Mouse (Mus musculus) testis, adult 2 months (tissue): ENCODE measurements around the gene Sergef. TPM values are rescaled to one million over a fixed set of nuclear protein-coding genes. Genes with fewer than 3 reads are reported as not detected.
A peak's percentile ranks its signal among the peaks of the same experiment; 100 is the strongest.

ENCODE experiments used
- H3K27ac ChIP-seq: fragments of 200-500 bp; 2 replicates; pipeline ENCODE4 v1.5.1; 2012; ENCODE audit warnings: low read depth, low read length; ENCODE audit not compliant: control insufficient read depth, insufficient read depth
- H3K27me3 ChIP-seq: fragments of 200-500 bp; 2 replicates; pipeline ENCODE4 v1.6.1; 2012; ENCODE audit warnings: mild to moderate bottlenecking, low read length, moderate library complexity; ENCODE audit not compliant: control insufficient read depth, insufficient read depth
- H3K36me3 ChIP-seq: fragments of 200-500 bp; 2 replicates; pipeline ENCODE4 v1.6.1; 2012; ENCODE audit warnings: mild to moderate bottlenecking, low read length; ENCODE audit not compliant: control insufficient read depth, insufficient read depth
- H3K4me1 ChIP-seq: fragments of 200-500 bp; 2 replicates; pipeline ENCODE4 v1.6.1; 2012; ENCODE audit warnings: low read length; ENCODE audit not compliant: control insufficient read depth, insufficient read depth
- H3K4me3 ChIP-seq: fragments of 200-500 bp; 2 replicates; pipeline ENCODE4 v1.5.1; 2012; ENCODE audit warnings: low read depth, mild to moderate bottlenecking, low read length, moderate library complexity, mixed read lengths; ENCODE audit not compliant: control insufficient read depth
- CTCF ChIP-seq: fragments of 200-500 bp; IDR thresholded peaks from 2 replicates; pipeline ENCODE4 v1.5.1; 2012; ENCODE audit warnings: low read depth, mild to moderate bottlenecking, inconsistent platforms, low read length, moderate library complexity; ENCODE audit not compliant: control insufficient read depth, insufficient read depth, insufficient replicate concordance
- POLR2A ChIP-seq: fragments of 200-500 bp; IDR thresholded peaks from 2 replicates; pipeline ENCODE4 v1.6.1; 2012; ENCODE audit warnings: low read depth, mild to moderate bottlenecking, inconsistent platforms, low read length, moderate library complexity; ENCODE audit not compliant: control insufficient read depth
- polyA plus RNA-seq: library from polyadenylated mRNA; depleted of rRNA; stranded (reverse); fragments of >200 nt; gene quantifications from 2 replicates; pipeline ENCODE4 v1.2.3, GENCODE M21; 2012

Gene Sergef
- polyA plus RNA-seq, 1 experiment, result 7.7 TPM

DNA sequence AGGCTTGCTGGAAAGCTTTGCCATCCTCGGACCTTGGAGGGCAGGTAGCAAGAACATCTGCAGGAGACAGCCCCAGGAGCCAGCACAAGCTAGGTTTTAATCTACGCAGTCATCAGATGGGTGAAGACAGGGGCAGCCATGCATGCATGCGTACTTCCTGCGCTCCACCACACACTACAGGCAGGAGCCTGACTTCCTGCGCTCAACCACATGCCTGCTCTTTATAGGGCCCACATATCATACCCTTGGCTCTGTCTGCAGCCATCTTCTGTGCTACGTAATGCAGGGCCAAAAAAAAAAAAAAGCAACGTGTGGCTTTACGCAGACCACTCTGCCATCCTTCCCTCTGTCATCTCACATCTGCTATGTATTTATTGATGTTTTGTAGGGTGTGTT lies 32.6 kb downstream of the Sergef start:
- TF ChIP-seq POLR2A (no peak), CTCF (no peak)
- Histone ChIP-seq H3K27ac (no peak overlapping the region), H3K36me3 (no peaks in the 10 kb centered on the region), H3K4me1 (peaks cover 5% of the 10 kb centered on the region; the same call in 1 of the 2 replicates), H3K4me3 (no peak overlapping the region), H3K27me3 (no peaks in the 10 kb centered on the region)

DNA sequence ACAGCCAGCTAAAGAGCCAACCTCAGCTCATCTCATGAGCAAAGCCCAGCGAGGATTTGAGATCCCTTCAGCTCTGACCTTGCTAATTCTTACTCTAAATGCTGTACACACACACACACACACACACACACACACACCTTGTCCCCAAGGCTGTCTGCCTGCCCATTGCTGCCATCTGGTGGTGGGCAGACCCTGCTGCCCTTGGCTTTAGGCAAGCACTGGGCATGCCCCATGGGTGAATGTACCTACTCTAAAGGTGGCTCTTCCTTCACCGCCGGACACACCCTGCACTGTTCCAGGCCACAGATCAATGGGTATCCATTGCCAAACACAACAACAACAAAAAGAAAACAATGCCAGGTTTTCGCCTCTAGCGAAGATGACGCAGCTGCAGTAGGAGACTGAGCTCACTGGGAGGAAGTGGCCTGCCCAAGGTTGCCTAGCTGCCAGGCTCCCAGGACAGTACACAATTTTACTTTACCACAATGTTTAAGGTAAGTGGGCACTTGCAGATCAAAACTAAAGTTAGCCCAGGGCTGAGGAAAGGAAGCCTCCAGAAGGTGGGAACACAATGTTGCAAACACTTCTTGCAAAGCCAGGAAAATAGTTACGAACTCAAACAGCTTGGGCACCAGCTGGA lies 33.1 kb downstream of the Sergef start:
- H3K27me3 ChIP-seq, result no peaks in the 10 kb centered on the region
- no peak overlapping the region for H3K27ac ChIP-seq
- peaks cover 5% of the 10 kb centered on the region; the same call in 1 of the 2 replicates for H3K4me1 ChIP-seq
- TF ChIP-seq POLR2A (no peak), CTCF (peak; percentile 80; the same call in 1 of the 2 replicates)
- H3K36me3 ChIP-seq, result no peaks in the 10 kb centered on the region
- no peak overlapping the region for H3K4me3 ChIP-seq

DNA sequence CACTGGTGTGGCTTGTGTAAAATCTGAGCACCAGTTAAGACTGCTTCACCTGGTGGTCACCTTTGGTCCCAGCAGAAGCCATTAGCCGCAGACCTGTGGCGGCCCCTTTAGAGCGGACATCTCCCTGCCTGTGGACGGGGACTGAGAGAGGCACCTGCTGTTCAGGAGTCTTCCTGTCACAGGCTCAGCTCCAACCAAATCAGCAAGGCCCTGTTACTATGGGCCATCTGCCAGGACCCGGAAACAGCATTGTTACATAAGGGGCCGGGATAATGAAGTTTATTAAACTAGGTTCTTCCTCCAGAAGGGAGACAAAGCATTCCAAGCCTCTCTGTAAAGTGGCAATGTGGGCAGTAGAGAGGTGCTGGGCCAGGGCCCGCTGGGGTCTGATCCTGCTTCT lies 36.6 kb downstream of the Sergef start:
- Histone ChIP-seq H3K27ac (no peak overlapping the region), H3K27me3 (no peaks in the 10 kb centered on the region), H3K4me3 (no peak overlapping the region), H3K4me1 (peaks cover 5% of the 10 kb centered on the region; the same call in 1 of the 2 replicates), H3K36me3 (no peaks in the 10 kb centered on the region)
- TF ChIP-seq CTCF (no peak), POLR2A (no peak)

DNA sequence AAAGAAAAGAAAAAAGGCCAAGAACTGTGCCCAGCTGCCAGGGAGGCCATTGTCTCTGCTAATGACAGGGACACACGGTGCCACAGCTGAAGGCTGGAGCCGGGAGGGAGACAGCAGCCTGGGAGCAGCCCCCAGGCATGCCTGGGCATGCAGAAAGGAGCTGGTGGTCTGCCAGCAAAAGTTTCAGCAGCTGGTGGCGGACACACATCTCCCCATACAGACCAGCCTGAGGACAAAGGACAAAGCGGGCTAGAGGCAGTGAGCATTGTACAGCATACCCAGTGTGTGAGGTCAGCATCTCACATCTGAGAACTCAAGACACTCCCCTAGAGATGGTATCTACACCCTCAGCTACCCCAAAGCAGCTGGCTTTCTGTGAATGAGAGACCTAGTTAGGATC lies 37.5 kb downstream of the Sergef start:
- Histone ChIP-seq H3K27me3 (no peaks in the 10 kb centered on the region), H3K4me3 (no peak overlapping the region), H3K4me1 (peaks cover 5% of the 10 kb centered on the region; the same call in 1 of the 2 replicates), H3K27ac (no peak overlapping the region), H3K36me3 (no peaks in the 10 kb centered on the region)
- TF ChIP-seq CTCF (no peak), POLR2A (no peak)

DNA sequence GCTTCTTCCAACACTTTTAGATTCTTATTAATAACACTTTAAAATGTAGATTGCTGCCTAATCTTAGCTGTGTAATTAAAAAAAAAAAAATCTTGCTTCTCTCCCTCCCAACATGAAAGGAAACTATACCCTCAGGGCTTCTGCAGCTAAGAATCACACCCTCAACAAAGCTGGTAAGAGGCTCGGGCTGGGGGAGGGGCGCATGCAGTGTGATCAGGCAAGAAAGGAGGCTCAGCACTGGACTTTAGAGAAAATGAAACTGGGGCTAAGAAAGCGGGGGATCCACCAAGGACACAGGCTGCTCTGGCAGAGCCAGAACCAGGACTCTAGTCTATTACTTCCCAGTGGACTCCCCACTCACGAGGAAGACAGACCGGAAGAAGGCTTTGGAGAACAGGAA lies 38.5 kb downstream of the Sergef start:
- Histone ChIP-seq H3K27me3 (no peaks in the 10 kb centered on the region), H3K4me1 (no peaks in the 10 kb centered on the region), H3K36me3 (no peaks in the 10 kb centered on the region), H3K27ac (no peak overlapping the region), H3K4me3 (no peak overlapping the region)
- no peak for TF ChIP-seq CTCF
- TF ChIP-seq POLR2A, result no peak

DNA sequence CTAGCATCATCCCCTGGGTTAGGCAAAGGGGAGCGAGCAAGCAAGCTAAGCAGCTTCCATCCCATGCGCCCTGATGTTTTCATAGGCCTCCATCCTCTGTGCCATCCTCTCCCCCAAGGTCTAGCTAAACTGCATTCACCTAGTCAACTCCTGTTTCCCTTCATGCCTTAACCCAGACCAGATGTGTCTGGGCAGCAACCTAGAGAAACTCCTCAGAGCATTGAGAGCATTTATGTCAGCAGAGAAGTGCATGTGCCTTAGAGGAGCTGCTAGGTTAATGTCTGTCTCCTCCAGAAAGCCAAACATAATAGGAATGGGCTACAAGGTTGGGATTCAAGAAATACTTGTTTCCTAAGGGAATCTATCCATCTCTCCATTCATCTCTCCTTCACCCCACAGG lies 42.6 kb downstream of the Sergef start:
- Histone ChIP-seq H3K4me1 (no peaks in the 10 kb centered on the region), H3K4me3 (no peak overlapping the region), H3K36me3 (no peaks in the 10 kb centered on the region), H3K27ac (no peak overlapping the region), H3K27me3 (no peaks in the 10 kb centered on the region)
- TF ChIP-seq POLR2A, result no peak
- no peak for TF ChIP-seq CTCF

DNA sequence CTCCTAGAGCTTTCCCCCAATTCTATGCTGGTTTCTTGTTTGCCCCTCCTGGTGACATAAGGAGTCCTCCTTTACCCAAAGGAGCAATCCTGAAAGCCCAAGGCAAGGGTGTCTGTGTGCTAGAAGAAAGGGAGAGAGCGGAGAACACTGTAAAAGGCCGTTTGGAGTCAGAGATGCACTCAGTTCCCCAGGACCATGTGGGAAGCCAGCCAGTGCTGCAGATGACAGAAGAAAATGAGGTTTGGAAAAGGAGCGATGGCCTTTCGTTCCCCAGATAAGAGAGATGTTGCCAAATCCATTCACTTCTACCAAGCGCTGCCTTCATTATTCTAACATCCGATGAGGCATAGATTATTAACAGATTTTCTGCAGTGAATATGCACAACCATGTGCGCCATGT lies 48.1 kb downstream of the Sergef start:
- TF ChIP-seq POLR2A, result no peak
- TF ChIP-seq CTCF, result no peak
- Histone ChIP-seq H3K4me1 (no peaks in the 10 kb centered on the region), H3K4me3 (no peak overlapping the region), H3K36me3 (no peaks in the 10 kb centered on the region), H3K27me3 (no peaks in the 10 kb centered on the region), H3K27ac (no peak overlapping the region)
